Mouse (Mus musculus): ENCODE results near the gene Ly6g5b. TPM values are rescaled to one million over a fixed set of nuclear protein-coding genes. Genes with fewer than 3 reads are reported as not detected.
A peak's percentile ranks its signal among the peaks of the same experiment; 100 is the strongest.

Ly6g5b gene
- polyA plus RNA-seq, 1 experiment from 2014 or later, result 0.59 TPM

DNA sequence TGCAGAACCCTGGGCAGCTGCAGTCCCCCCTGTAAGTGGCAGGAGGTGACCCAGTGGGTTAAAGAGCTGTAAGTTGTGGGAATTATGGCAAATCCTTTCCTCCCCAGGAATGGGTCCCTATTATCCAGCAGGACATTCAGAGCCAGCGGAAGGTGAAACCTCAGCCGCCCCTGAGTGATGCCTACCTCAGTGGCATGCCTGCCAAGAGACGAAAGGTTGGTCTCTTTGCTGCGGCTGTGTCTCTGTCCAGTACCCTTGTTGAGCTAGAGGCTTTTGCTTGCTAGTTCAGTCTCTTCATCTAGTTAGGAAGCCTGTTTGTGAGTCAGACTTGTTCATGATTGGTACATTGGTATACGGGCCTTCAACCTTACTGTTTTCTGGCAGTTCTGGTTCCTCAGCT is 30.9 kb upstream of the Ly6g5b start:
- no peak for TF ChIP-seq CTCF (IDR thresholded peaks at IDR 0.05; ENCODE audit: low read depth)
- Histone ChIP-seq H3K36me3 (ENCODE audit: control insufficient read depth, insufficient read depth) (peaks cover 96% of the 10 kb centered on the region), H3K9ac (ENCODE audit: low read depth, low read length) (no peak overlapping the region), H3K27ac (ENCODE audit: low read depth, low read length) (no peak overlapping the region; the same call in 1 of the 2 replicates), H3K9me3 (ENCODE audit: control insufficient read depth) (no peaks in the 10 kb centered on the region), H3K4me1 (replicated peaks; ENCODE audit: control insufficient read depth, insufficient read depth, low read length) (no peaks in the 10 kb centered on the region), H3K4me3 (ENCODE audit: low read depth, low read length) (no peak overlapping the region), H3K4me2 (replicated peaks; ENCODE audit: low read depth) (no peak overlapping the region), H3K27me3 (replicated peaks; ENCODE audit: control insufficient read depth, insufficient read depth, low read length) (no peaks in the 10 kb centered on the region)
- ATAC-seq, result no peak
- 75% methylated on average over 5 of the region's 5 CpGs for WGBS

DNA sequence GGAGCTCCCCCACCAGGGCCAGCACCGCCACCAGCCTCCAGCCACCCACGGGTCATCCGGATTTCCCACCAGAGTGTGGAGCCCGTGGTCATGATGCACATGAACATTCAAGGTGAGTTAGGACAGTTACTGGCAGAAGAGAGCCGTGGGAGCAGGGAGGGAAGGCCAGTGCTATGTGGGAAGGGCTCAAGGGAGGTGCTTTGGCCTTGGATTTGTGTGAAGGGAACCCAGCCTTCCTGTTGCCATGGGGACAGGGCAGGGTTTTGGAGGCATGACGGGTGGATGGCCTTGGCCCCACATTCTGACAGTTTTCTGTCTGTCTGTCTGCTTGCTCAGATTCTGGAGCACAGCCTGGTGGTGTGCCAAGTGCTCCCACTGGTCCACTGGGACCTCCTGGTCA is 26.7 kb upstream of the Ly6g5b start:
- no peak for TF ChIP-seq CTCF (IDR thresholded peaks at IDR 0.05; ENCODE audit: low read depth)
- H3K27ac ChIP-seq (ENCODE audit: low read depth, low read length), result no peak overlapping the region
- H3K36me3 ChIP-seq (ENCODE audit: control insufficient read depth, insufficient read depth), result peaks cover 86% of the 10 kb centered on the region
- H3K4me2 ChIP-seq (replicated peaks; ENCODE audit: low read depth), result no peak overlapping the region
- H3K4me1 ChIP-seq (replicated peaks; ENCODE audit: control insufficient read depth, insufficient read depth, low read length), result 0 out of 2 replicates have a peak, but pooled peaks cover 4% of the 10 kb centered on the region
- no peak overlapping the region for H3K4me3 ChIP-seq (ENCODE audit: low read depth, low read length)
- WGBS, result 88% methylated on average over 6 of the region's 6 CpGs
- no peak overlapping the region for H3K9ac ChIP-seq (ENCODE audit: low read depth, low read length)
- no peak for ATAC-seq
- H3K9me3 ChIP-seq (ENCODE audit: control insufficient read depth), result no peaks in the 10 kb centered on the region
- no peaks in the 10 kb centered on the region for H3K27me3 ChIP-seq (replicated peaks; ENCODE audit: control insufficient read depth, insufficient read depth, low read length)

DNA sequence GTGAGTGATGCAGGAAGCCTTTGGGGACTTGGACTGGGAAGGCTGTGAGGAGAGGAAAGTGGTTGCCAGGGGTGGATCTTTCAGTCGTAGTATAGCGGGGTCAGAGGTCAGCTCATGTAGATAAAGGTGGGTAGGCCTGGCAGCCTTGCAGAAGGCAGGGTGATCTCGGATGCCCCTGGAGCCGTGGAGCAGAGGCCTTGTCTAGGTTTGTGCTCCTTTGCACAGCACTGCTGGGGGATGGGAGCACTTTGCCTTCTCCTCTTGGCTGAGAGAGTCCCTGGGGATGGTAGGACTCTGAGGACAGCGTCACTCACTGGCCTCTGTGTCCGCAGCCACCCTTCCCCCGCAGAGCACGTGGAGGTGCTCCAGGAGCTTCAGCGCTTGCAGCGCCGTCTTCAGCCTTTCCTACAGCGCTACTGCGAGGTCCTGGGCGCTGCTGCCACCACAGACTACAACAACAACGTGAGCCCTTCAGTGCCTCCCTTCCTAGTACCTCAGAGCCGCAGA is 25.3 kb upstream of the Ly6g5b start:
- no peak overlapping the region for H3K4me2 ChIP-seq (replicated peaks; ENCODE audit: low read depth)
- ATAC-seq, result no peak
- peaks cover 72% of the 10 kb centered on the region for H3K36me3 ChIP-seq (ENCODE audit: control insufficient read depth, insufficient read depth)
- no peak for TF ChIP-seq CTCF (IDR thresholded peaks at IDR 0.05; ENCODE audit: low read depth)
- no peak overlapping the region; the same call in 1 of the 2 replicates for H3K27ac ChIP-seq (ENCODE audit: low read depth, low read length)
- no peaks in the 10 kb centered on the region for H3K27me3 ChIP-seq (replicated peaks; ENCODE audit: control insufficient read depth, insufficient read depth, low read length)
- H3K4me3 ChIP-seq (ENCODE audit: low read depth, low read length), result no peak overlapping the region
- no peaks in the 10 kb centered on the region for H3K9me3 ChIP-seq (ENCODE audit: control insufficient read depth)
- 69% methylated on average over 16 of the region's 16 CpGs for WGBS
- 0 out of 2 replicates have a peak, but pooled peaks cover 5% of the 10 kb centered on the region for H3K4me1 ChIP-seq (replicated peaks; ENCODE audit: control insufficient read depth, insufficient read depth, low read length)
- no peak overlapping the region for H3K9ac ChIP-seq (ENCODE audit: low read depth, low read length)

DNA sequence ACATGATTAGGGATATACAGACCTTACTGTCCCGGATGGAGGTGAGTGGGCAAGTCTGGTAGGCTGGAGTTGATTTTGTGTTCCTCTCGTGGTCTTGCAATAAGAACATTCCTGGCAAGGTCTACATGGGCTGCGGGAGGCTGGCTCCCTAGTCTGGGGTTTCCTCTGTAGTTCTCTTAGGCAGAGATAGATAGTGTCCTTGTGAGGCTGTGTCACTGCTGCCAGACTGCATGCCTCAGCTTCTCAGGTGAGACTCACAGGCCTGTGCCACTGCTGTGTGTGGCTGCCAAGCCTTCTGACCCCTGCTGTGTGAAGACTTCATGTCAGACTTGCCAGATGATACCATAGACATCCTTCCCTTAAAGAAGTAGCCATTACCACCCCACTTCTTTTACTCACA is 24.0 kb upstream of the Ly6g5b start:
- Histone ChIP-seq H3K27ac (ENCODE audit: low read depth, low read length) (no peak overlapping the region), H3K9me3 (ENCODE audit: control insufficient read depth) (no peaks in the 10 kb centered on the region), H3K4me1 (replicated peaks; ENCODE audit: control insufficient read depth, insufficient read depth, low read length) (0 out of 2 replicates have a peak, but pooled peaks cover 5% of the 10 kb centered on the region), H3K9ac (ENCODE audit: low read depth, low read length) (no peak overlapping the region), H3K36me3 (ENCODE audit: control insufficient read depth, insufficient read depth) (peaks cover 59% of the 10 kb centered on the region), H3K4me3 (ENCODE audit: low read depth, low read length) (no peak overlapping the region), H3K27me3 (replicated peaks; ENCODE audit: control insufficient read depth, insufficient read depth, low read length) (no peaks in the 10 kb centered on the region), H3K4me2 (replicated peaks; ENCODE audit: low read depth) (no peak overlapping the region)
- 92% methylated on average over 3 of the region's 3 CpGs for WGBS
- no peak for TF ChIP-seq CTCF (IDR thresholded peaks at IDR 0.05; ENCODE audit: low read depth)
- no peak for ATAC-seq

DNA sequence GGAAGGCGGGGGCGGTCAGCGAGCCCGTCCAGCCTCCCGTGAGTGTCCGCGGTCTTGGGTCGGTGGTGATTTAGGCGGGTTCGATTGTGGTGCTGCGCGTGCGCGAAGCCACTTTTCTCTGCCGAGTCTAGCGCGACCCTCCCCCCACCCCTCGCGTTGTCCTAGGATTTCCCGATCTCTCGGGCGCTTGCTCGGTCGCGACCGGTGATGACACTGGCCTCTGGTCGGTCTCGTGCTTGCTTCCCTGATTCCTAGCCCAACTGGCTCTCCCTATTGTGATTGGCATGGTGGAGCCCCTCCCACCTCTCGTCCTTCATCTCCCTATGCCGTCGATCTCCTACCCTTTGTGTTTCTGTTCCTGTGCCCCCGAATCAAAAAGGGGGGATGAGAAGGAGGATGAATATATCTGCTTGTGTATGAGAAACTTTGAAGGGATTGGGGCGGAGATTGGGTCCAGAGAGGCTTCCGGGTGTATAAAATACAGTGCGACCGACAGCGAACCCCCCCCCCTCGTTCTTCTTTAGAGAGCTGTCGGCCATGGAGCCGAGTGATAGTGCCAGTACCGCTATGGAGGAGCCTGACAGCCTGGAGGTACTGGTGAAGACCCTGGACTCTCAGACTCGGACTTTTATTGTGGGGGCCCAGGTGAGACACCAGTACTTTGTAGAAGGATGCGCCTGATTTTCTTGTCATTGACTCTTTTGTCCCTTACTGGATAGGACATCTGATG is 20.5 kb upstream of the Ly6g5b start:
- H3K4me2 ChIP-seq (replicated peaks; ENCODE audit: low read depth), result peak overlapping the region; percentile 68
- TF ChIP-seq CTCF (IDR thresholded peaks at IDR 0.05; ENCODE audit: low read depth), result no peak
- peak; percentile 59 for ATAC-seq
- 0 out of 2 replicates have a peak, but pooled peaks cover 5% of the 10 kb centered on the region for H3K4me1 ChIP-seq (replicated peaks; ENCODE audit: control insufficient read depth, insufficient read depth, low read length)
- peak overlapping the region; percentile 75 for H3K9ac ChIP-seq (ENCODE audit: low read depth, low read length)
- H3K4me3 ChIP-seq (ENCODE audit: low read depth, low read length), result peak overlapping the region; percentile 73
- WGBS, result under 1% methylated on average over 43 of the region's 43 CpGs
- H3K27me3 ChIP-seq (replicated peaks; ENCODE audit: control insufficient read depth, insufficient read depth, low read length), result no peaks in the 10 kb centered on the region
- peaks cover 25% of the 10 kb centered on the region for H3K36me3 ChIP-seq (ENCODE audit: control insufficient read depth, insufficient read depth)
- H3K9me3 ChIP-seq (ENCODE audit: control insufficient read depth), result no peaks in the 10 kb centered on the region
- peak overlapping the region; percentile 84 for H3K27ac ChIP-seq (ENCODE audit: low read depth, low read length)

DNA sequence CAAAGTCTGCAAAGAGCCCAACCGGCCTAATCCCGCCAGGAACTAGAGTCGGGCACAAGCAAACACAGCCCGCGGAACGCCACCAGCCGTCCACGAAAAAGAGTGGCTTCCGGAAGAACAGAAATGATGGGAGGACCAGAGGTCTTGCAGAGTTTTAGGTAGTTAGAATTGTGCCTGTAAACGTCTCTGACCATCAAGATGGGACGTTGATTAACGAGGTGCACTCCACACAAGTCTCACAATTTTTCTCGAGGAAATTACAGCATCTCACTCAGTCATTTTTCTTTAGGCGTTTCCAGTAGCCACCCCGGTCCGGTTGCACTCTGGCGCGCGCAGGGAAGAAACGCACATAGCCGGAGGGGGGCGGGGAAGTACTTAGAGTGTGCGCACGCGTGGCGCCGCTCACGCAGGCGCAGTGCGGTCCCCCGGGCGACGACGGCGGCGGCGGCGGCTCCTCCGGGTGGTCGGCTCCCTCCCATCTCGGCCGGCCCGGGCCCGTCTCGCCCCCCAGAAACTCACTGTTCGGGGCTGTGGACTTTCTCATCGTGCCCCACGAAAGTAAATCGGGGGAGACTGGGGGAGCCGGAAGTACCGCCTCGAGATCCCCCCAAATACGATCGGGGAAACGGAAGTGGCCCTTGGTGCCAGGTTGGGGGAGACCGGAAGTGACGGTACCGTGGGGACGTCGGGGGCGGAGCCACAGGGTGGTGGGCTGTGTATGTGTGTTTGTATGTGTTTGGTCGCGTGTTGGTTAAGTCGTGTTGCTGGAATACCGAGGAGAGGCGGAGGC is 19.8 kb upstream of the Ly6g5b start, which contains the start of gene Bag6:
Gene Bag6, plus strand, starts transcription at position 378 of the 790 bp plus-strand sequence.
- TF ChIP-seq CTCF (IDR thresholded peaks at IDR 0.05; ENCODE audit: low read depth), result 0 out of 2 replicates have a peak, but pooled peaks have one; percentile 20
- Histone ChIP-seq H3K4me3 (ENCODE audit: low read depth, low read length) (peak within 1 kb of the TSS; percentile 73), H3K27me3 (replicated peaks; ENCODE audit: control insufficient read depth, insufficient read depth, low read length) (no peaks in the 10 kb centered on the region), H3K9me3 (ENCODE audit: control insufficient read depth) (no peaks in the 10 kb centered on the region), H3K36me3 (ENCODE audit: control insufficient read depth, insufficient read depth) (peaks cover 21% of the 10 kb centered on the region), H3K27ac (ENCODE audit: low read depth, low read length) (peak within 1 kb of the TSS; percentile 84), H3K4me1 (replicated peaks; ENCODE audit: control insufficient read depth, insufficient read depth, low read length) (0 out of 2 replicates have a peak, but pooled peaks cover 5% of the 10 kb centered on the region), H3K9ac (ENCODE audit: low read depth, low read length) (peak within 1 kb of the TSS; percentile 75), H3K4me2 (replicated peaks; ENCODE audit: low read depth) (peak within 1 kb of the TSS; percentile 68)
- WGBS, result under 1% methylated on average over 66 of the region's 66 CpGs
- ATAC-seq, result peak; percentile 91
